Mouse (Mus musculus): ENCODE results near the gene Mindy2. TPM values are rescaled to one million over a fixed set of nuclear protein-coding genes. Genes with fewer than 3 reads are reported as not detected.

The Mindy2 gene
- total and polyA plus RNA-seq, 2 experiments from 2014 or later: 16.5 to 37.3 TPM

DNA sequence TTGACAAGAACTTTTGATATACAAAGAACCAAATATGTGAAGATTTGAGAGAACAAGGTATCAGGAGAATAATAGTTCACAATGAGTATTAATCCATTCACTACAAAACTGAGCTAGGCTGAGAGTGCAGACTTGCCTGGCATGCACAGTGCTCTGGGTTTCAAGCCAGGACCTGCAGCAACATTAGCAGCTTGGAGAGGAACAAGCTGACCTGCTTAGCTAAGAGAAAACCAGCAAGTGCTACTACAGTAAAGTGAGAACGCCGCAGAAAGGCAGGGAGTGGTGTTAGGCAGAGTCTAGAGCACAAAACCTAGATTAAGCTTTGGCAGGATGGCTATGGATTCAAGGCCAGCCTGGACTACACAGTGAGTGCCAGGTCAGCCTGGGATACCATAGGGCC lies 27.3 kb downstream of the Mindy2 start:
- no peaks in the 10 kb centered on the region for H3K27me3 ChIP-seq (ENCODE audit: insufficient read depth, low read length)
- ATAC-seq (no peak), DNase-seq (no peak)
- 88% methylated on average over 2 of the region's 2 CpGs for WGBS
- H3K9ac ChIP-seq: no peak overlapping the region
- no peaks in the 10 kb centered on the region for H3K36me3 ChIP-seq (ENCODE audit: insufficient read depth)
- H3K27ac ChIP-seq (ENCODE audit: low read depth, low read length): no peak overlapping the region
- H3K4me1 ChIP-seq (ENCODE audit: insufficient read depth): no peaks in the 10 kb centered on the region
- H3K4me3 ChIP-seq (ENCODE audit: low read depth, low read length): no peak overlapping the region
- no peaks in the 10 kb centered on the region for H3K9me3 ChIP-seq (ENCODE audit: low read length)
- no peak for TF ChIP-seq CTCF (IDR thresholded peaks at IDR 0.05; ENCODE audit: low read depth)
- no peak overlapping the region for H3K4me2 ChIP-seq (ENCODE audit: low read depth)

GRCm38 (mm10) chr9:70611026-70611673 lies 45.8 kb downstream of the Mindy2 start:
- WGBS: 40% methylated on average over 3 of the region's 3 CpGs
- Histone ChIP-seq H3K9me3 (ENCODE audit: low read length) (no peaks in the 10 kb centered on the region), H3K4me3 (ENCODE audit: low read depth, low read length) (no peak overlapping the region), H3K9ac (no peak overlapping the region), H3K4me2 (ENCODE audit: low read depth) (no peak overlapping the region), H3K27me3 (ENCODE audit: insufficient read depth, low read length) (no peaks in the 10 kb centered on the region), H3K27ac (ENCODE audit: low read depth, low read length) (no peak overlapping the region), H3K36me3 (ENCODE audit: insufficient read depth) (peaks cover 30% of the 10 kb centered on the region), H3K4me1 (ENCODE audit: insufficient read depth) (no peaks in the 10 kb centered on the region)
- no peak for TF ChIP-seq CTCF (IDR thresholded peaks at IDR 0.05; ENCODE audit: low read depth)
- ATAC-seq: no peak
- no peak for DNase-seq

DNA sequence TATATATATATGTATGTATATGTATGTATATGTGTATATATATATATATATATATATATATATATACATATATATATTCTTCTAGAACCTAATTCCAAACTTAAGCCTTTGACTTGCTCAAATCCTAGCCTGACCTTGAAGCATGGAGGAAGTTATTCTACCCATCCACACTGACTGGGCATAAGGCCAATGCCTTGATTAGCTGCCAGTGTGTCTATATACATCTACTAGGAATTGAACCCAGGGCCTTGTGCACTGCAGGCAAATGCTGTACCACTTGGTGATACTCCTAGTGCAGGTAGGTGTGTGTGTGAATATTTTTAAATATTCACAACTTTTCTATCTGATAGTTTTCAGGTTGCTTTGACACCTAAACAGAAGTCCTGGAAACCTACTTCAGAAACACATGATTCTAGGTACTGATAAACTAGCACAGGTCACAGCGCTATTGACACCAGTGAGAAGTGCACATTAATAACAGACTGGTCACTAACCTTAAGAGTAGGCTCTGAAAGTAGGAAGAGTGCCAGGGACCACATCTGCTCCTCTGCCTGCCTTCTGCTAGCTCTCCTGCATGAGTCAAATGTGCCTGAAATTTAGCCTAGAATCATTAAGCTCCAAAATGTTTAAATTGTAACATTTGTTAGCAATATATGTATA lies 54.7 kb downstream of the Mindy2 start:
- Histone ChIP-seq H3K36me3 (ENCODE audit: insufficient read depth) (peaks cover 29% of the 10 kb centered on the region), H3K4me2 (ENCODE audit: low read depth) (no peak overlapping the region), H3K9ac (no peak overlapping the region), H3K4me3 (ENCODE audit: low read depth, low read length) (no peak overlapping the region), H3K27me3 (ENCODE audit: insufficient read depth, low read length) (no peaks in the 10 kb centered on the region), H3K27ac (ENCODE audit: low read depth, low read length) (no peak overlapping the region), H3K9me3 (ENCODE audit: low read length) (no peaks in the 10 kb centered on the region), H3K4me1 (ENCODE audit: insufficient read depth) (no peaks in the 10 kb centered on the region)
- WGBS: 85% methylated on average over 1 of the region's 1 CpGs
- TF ChIP-seq CTCF (IDR thresholded peaks at IDR 0.05; ENCODE audit: low read depth): no peak
- DNase-seq (no peak), ATAC-seq (no peak)

DNA sequence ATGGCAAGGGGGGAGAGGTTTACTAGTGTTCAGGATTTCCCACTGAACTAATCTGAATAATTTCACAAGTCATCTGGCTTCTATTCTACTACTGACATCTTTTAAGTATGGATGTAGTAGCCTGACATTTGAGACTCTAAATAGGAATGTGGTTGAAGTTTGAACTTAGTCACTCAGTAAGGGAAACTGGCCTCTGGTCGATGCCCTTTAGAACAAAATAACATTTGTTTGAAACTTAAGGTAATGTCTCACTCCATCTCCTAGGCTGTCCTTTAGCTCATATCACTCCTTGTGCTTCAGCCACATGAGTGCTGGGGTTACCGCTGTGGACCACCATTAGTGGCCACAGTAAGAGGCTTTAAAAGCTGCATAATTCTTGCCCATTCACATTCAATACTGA lies 58.7 kb downstream of the Mindy2 start:
- DNase-seq (no peak), ATAC-seq (no peak)
- Histone ChIP-seq H3K27ac (ENCODE audit: low read depth, low read length) (no peak overlapping the region), H3K36me3 (ENCODE audit: insufficient read depth) (peaks cover 23% of the 10 kb centered on the region), H3K27me3 (ENCODE audit: insufficient read depth, low read length) (no peaks in the 10 kb centered on the region), H3K4me3 (ENCODE audit: low read depth, low read length) (no peak overlapping the region), H3K9me3 (ENCODE audit: low read length) (no peaks in the 10 kb centered on the region), H3K9ac (no peak overlapping the region), H3K4me1 (ENCODE audit: insufficient read depth) (no peaks in the 10 kb centered on the region), H3K4me2 (ENCODE audit: low read depth) (no peak overlapping the region)
- TF ChIP-seq CTCF (IDR thresholded peaks at IDR 0.05; ENCODE audit: low read depth): no peak
- WGBS: 94% methylated on average over 2 of the region's 2 CpGs

GRCm38 (mm10) chr9:70591486-70591885 lies 65.5 kb downstream of the Mindy2 start:
- Histone ChIP-seq H3K27ac (ENCODE audit: low read depth, low read length) (no peak overlapping the region), H3K4me3 (ENCODE audit: low read depth, low read length) (no peak overlapping the region), H3K4me1 (ENCODE audit: insufficient read depth) (no peaks in the 10 kb centered on the region), H3K9ac (no peak overlapping the region), H3K27me3 (ENCODE audit: insufficient read depth, low read length) (no peaks in the 10 kb centered on the region), H3K4me2 (ENCODE audit: low read depth) (no peak overlapping the region), H3K36me3 (ENCODE audit: insufficient read depth) (peaks cover 75% of the 10 kb centered on the region), H3K9me3 (ENCODE audit: low read length) (no peaks in the 10 kb centered on the region)
- TF ChIP-seq CTCF (IDR thresholded peaks at IDR 0.05; ENCODE audit: low read depth): no peak
- ATAC-seq (no peak), DNase-seq (no peak)
- 65% methylated on average over 9 of the region's 9 CpGs for WGBS

GRCm38 (mm10) chr9:70590775-70591174 lies 66.2 kb downstream of the Mindy2 start:
- Histone ChIP-seq H3K36me3 (ENCODE audit: insufficient read depth) (peaks cover 82% of the 10 kb centered on the region), H3K4me2 (ENCODE audit: low read depth) (no peak overlapping the region), H3K27me3 (ENCODE audit: insufficient read depth, low read length) (no peaks in the 10 kb centered on the region), H3K9ac (no peak overlapping the region), H3K9me3 (ENCODE audit: low read length) (no peaks in the 10 kb centered on the region), H3K4me3 (ENCODE audit: low read depth, low read length) (no peak overlapping the region), H3K27ac (ENCODE audit: low read depth, low read length) (no peak overlapping the region), H3K4me1 (ENCODE audit: insufficient read depth) (no peaks in the 10 kb centered on the region)
- TF ChIP-seq CTCF (IDR thresholded peaks at IDR 0.05; ENCODE audit: low read depth): no peak
- 85% methylated on average over 4 of the region's 4 CpGs for WGBS
- DNase-seq (no peak), ATAC-seq (no peak)

- Histone ChIP-seq H3K9me3 (ENCODE audit: low read length) (no peaks in the 10 kb centered on the region), H3K36me3 (ENCODE audit: insufficient read depth) (peaks cover 76% of the 10 kb centered on the region), H3K4me2 (ENCODE audit: low read depth) (no peak overlapping the region), H3K27ac (ENCODE audit: low read depth, low read length) (no peak overlapping the region), H3K9ac (no peak overlapping the region), H3K4me3 (ENCODE audit: low read depth, low read length) (no peak overlapping the region), H3K4me1 (ENCODE audit: insufficient read depth) (no peaks in the 10 kb centered on the region), H3K27me3 (ENCODE audit: insufficient read depth, low read length) (no peaks in the 10 kb centered on the region)
- DNase-seq: no peak
- 97% methylated on average over 5 of the region's 5 CpGs for WGBS
- no peak for TF ChIP-seq CTCF (IDR thresholded peaks at IDR 0.05; ENCODE audit: low read depth)
- ATAC-seq: no peak
These were observed 69.8 kb downstream of the Mindy2 start for GRCm38 (mm10) chr9:70587171-70587570.
